Mouse (Mus musculus): Measurements from ENCODE around the gene Ctsz.

DNA sequence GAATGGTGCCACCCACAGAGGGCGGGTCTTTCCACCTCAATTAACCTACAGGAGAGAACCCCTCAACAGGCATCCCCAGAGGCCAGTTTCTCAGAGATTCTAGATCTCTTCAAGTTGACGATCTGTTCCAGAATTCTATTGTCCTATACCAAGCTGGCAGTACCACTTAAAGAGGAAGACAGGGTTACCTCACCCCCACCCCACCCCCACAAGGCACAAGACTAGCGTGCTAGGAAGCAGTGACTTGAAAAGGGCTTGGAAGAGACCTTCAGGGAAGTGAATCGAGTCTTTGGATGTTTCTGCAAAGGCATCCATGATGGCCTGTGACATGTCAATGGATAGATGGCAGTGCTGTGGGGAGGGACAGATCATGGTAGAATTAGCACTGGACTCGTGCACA, 39.9 kb upstream of the Ctsz start:
- no peak for TF ChIP-seq CTCF (IDR thresholded peaks at IDR 0.05; ENCODE audit: extremely low read depth, insufficient read depth, insufficient read length, insufficient replicate concordance)
- TF ChIP-seq POLR2A (IDR thresholded peaks at IDR 0.05; ENCODE audit: low read depth, low read length): no peak
